Mouse (Mus musculus) thymus, adult 18-20 months (tissue): ENCODE data around the gene Prlr.

Source experiments
- DNase-seq, 2 experiments: peaks; one replicate each; pipeline ENCODE4 v3.0.0; 2022; ENCODE audit warnings: mixed read lengths in 2 of 2

Gene Prlr

DNA sequence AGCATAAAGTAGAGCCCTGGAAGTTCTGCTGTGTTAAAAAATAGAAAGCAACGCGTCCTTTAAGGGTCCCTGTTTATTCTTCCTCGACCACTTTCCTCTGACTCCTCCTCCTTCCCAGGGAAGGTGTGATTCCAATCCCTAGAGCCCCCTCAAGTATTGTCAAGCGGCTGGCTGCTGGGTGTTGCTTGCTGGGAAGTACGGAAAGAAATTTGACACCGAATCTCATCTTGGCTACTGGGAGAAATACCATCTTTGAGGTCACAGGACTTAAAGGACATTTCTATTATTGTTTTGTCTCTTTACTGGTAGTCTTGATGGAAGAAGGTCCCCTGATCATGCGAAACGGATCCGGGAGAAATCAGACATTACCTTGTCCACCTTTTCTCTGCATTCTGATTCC is at the start of gene Prlr:
Gene Prlr (plus strand): TSS at position 156 of the 400 bp plus-strand sequence.
- no peak for DNase-seq

GRCm38 (mm10) chr15:10133781-10134180 is 43.3 kb upstream of the Prlr start:
- no peak for DNase-seq

- DNase-seq: no peak
These were observed 42.1 kb upstream of the Prlr start for GRCm38 (mm10) chr15:10134889-10135288.

DNA sequence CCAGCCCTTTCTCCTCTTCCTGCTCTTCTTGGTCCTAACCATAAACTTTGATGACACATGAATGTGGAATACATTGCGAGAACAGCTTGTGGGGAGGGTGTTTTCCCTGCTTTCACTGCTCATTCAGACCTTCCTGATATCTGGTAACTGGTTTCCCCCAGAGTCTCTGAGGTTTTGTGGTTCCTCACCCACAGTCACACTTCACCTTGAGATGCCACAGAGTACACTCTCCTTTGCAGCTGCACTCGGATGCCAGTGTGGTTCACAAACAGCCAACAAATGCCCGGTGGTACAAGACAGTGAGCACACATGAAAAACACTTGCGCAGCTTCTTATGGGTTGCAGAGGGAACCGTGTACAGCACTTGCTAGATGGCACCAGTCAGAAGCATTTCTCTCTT is 32.5 kb upstream of the Prlr start:
- DNase-seq: peak; percentile 2 to 11

- DNase-seq: no peak
These were observed 28.8 kb upstream of the Prlr start for GRCm38 (mm10) chr15:10148196-10148595.

DNA sequence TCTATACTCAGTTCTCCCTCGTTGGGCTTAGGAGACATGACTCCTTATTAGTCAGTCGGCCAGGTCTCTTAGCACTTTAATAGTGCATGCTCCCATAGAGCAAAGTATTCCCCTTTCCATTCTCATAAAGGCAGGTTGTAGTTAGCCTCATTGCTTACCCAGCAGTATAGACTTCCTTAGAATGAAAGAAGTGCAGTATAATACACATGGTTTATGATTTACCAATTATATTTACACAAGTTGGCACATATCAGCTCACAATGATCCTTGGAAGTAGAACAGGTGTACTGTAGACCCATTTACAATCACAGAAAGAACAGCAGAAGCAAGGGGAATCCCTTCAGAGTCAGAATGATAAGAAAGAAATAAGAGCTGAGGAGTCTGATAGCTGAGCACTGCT is 16.4 kb upstream of the Prlr start:
- no peak for DNase-seq

DNA sequence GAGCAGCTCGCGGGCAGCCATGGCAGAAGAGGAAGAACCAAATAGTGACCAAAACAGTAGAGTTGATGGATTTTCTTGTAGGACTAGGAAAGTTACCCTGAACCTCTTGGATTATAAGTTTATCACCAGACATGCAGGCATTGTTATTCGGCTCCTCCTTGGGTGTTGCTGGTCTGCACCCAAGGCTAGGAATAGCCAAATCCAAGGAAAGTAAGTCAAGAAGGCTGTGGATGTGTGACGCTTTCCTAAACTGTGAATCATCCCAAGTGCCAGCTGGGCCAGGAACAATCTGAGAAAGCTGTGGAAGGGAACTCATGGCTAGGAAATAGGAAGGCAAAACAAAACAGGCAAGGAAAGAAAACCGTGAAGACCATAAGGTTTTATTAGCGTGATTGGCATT is 2.0 kb upstream of the Prlr start:
- DNase-seq: no peak

- DNase-seq: no peak
These were observed 1.4 kb upstream of the Prlr start for GRCm38 (mm10) chr15:10175656-10176055.

DNA sequence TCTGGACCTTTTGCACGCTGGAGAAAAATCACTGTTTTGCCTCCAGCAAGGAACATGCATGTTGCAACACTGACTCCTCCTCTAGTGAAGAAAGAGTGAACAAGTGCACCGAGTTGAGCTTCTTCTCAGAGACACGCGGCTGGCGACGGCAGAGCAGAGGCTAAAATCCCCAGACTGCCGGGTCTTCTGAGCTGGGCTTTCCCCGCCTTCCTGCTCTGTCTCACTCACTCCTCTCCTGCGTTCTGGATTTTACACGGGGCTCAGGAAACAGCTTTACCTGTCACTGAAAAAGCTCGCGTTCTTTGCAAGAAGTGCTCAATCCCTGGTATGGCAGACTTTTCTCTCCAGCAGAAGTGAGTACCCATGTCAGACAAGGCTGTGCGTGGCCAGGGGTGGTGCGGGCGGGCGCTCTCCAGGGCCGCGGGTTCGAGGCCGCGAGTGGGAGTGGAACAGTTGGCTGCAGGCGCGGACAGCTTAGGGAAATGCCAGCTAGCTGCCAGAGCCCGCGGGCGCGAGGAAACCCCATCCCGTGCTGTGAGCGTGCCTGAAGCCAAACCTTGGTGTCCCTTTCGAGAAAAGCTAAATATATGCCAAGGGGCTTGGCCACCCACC is 587 bp downstream of the Prlr start:
- DNase-seq: no peak

DNA sequence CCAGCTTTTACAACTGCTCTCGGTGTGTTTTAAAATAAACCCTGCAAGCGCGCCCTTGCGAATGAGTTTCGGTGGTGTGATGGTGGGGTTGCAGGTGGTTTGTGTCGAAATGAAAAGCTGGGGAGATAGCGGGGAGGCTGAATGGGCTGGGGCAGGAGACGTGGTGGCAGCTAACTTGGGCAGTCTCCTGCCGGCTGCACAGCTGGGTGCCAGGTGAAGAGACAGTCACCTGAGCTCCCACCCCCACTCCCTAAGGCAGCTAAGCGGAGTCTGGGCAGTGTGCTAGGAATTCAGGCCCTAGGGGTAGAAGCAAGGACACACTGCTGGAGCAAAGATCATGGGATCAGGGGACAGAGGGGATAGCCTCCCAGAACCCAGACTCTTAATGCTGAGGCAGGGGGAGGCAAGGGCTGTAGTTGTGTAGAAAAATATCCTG is 1.1 kb downstream of the Prlr start:
- DNase-seq: no peak

DNA sequence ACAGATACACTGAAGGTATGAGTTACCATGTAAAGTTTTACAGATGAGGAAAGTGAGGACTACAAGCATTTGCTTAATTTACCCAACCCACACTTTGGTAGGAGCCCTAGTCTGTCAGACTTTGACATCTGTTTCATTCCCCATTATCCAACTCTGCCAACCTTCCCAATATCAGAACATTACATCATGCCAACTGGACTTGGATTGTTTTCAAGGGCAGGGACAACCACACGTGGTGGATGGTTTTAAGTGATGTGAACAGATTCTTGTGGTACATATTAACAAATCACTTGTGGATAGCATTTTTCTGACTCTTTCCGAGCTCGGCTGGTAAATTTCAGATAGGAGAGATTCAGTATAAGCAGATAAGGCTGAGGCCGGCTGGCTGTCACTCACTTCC is 3.7 kb downstream of the Prlr start:
- no peak for DNase-seq

- DNase-seq: no peak
These were observed 15.1 kb downstream of the Prlr start for GRCm38 (mm10) chr15:10192101-10192630.

DNA sequence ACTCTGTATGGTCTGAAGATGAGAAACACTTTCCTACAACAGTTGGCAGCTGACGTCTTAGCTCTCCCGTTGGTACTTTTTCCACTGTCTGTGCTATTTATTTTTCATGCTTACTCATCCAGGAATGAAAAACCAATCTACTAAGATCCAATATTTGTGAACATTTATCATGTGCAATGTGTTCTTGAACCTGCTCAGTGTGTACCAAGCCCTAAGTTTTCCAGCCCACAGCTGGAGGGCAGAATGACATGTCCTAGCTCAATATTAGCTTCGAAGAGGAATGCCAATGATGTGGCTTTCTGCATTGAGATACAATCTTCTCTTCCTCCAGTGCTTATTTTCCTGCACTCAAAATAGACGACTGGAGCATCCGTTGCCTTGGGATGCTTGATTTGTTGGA is 24.0 kb downstream of the Prlr start:
- DNase-seq: no peak

GRCm38 (mm10) chr15:10202504-10203302 is 25.7 kb downstream of the Prlr start:
- no peak for DNase-seq

GRCm38 (mm10) chr15:10210261-10210770 is 33.3 kb downstream of the Prlr start:
- DNase-seq: no peak

- no peak for DNase-seq
These were observed 35.0 kb downstream of the Prlr start for GRCm38 (mm10) chr15:10211992-10212391.

DNA sequence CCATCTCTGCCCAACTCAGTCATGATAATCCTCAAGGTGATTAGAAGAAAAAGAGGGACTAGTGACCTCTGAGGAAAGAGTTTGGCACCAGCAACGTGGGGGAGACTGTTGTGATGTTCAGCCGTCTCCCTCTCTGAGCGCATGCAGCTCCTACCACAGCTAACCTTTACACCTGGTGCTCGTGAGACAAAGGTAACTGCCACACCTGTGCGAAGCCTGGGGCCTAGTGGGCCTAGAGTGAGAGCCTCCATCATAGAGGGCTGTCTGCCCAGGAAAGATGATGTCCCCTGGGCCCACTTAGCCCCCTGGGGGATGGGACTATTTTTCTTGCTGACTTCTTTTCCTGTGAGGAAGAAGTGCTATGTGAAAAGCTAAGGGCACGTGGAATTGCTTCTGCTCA is 36.2 kb downstream of the Prlr start:
- DNase-seq: no peak

DNA sequence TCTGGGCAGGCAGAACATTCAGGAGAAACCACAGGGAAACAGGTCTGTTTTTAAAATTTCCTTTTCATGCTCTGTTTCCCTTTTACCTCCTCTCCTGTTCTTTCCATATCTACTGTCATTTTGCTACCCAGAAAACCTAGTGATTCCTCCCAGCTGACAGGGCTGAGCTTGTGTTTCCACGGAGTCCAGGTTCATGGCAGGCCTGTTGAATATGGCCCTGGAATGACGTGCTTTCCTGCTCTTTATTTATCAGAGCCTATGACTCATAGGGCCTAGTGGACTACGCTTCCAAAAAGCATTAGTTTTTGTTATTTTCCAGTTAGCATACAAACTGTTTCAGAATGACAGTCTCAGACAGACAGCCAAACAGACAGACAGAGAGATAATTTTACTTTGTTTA is 36.7 kb downstream of the Prlr start:
- DNase-seq: no peak

DNA sequence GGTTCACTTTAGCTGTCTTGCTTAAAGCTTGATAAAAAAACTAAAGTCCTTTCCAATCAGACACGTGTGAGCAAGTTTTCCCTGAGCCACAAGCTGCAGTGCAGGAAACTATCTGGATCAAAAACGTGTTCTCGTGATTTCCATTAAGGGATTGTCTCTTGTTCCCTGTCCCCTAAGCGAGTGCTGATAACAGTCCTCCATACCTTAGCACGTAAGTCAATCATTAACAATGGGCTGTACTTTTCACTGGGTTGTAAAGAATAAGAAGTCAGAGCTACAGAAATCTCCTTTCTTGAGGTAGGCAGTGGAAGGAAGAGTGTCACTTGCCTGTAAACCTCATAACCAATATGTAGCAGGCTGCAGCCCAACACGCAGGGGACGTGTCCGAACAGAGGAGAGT is 38.7 kb downstream of the Prlr start:
- no peak for DNase-seq

DNA sequence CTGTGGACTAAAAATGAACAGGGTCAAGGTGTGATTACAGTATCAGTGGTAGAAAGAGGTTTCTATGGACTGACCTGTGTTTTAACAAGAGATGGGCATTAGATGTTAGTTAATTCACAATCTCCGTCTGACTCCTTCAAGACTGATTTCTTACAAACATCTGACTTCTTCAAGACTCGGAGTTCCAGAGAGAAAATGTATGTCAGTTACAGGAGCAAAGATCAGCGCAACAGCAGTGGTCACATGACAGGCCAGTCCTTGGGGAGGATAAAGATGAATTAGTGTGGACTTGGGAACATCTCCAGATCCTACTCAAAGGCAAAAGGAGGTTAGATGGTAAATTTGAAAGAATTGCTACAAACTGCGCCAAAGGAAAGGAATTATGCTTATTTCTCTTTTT is 39.2 kb downstream of the Prlr start:
- no peak for DNase-seq

DNA sequence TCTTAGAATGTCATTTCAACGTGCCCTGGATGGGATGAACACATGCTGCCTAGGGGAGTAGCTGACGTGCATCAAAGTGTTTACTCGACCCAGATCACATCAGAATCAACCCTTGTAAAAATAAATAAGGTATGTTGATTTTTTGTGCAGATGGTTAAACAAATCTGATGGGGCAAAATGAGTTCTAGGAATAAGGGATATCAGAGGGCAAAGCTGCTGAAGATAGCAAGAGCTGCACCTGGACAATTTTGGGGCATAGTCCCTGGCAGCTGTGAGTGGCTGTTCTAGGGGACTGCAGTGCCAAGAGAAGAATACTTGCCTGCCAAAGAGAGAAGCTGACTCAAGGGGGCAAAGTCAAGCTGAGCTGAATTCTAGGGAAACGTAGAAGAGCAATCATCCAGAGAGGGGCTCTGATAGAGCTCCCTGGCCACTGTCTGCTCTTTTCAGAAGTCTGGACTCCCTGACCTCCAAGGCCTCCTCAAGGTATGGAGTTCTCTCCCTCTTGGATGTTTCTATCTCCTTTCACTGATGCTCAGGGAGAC is 46.6 kb downstream of the Prlr start:
- DNase-seq: no peak

DNA sequence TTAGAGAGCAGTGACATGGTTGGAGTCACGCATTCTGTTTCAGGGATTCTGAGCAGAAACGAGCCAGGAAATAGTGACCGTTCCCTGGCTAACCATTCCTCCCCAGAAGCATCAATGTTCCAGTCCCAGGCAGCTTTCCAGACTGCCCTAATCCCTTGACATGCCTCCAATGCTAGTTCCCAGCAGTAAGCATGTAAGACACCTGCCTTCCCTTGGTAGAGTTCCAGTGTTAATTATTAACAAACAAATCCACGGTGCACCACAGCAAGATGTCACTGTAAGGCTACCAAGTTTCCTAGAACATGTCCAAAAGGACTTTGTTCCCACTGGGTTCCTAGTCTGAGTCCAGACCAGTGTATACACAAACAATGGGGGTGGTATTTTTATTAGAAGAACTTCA is 48.7 kb downstream of the Prlr start:
- DNase-seq: no peak

GRCm38 (mm10) chr15:10228636-10229035 is 51.6 kb downstream of the Prlr start:
- no peak for DNase-seq

DNA sequence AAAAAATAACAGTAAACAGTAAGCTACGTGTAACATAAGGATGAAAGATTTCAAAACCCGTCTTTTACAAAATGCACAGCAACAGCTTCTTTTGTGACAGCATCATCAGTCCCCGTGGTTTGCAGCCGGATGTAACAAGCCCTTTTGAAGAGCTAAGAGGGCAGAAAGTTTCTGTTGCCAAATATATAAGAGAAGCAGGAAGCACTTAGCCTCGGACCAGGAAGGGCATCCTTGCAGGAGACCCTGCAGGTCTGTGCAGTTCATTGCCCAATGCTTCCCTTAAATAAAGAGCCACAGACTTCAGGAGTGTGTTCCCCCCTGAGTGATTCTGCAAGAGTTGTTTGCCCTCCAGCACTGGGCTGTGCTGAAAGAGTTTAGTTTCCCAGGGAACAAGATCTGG is 58.9 kb downstream of the Prlr start:
- DNase-seq: peak; percentile 3 to 13
